Mouse (Mus musculus) kidney, adult 2 months (tissue): ENCODE measurements around the gene Nhs.

ENCODE experiments used
- CTCF ChIP-seq: fragments of 200-500 bp; conservative IDR thresholded peaks from 2 replicates; pipeline ENCODE4 v1.5.1; 2011; ENCODE audit warnings: low read depth, mild to moderate bottlenecking, control low read depth, low read length, moderate library complexity, mixed read lengths; ENCODE audit not compliant: insufficient read depth, insufficient read length
- POLR2A ChIP-seq: fragments of 200-500 bp; IDR thresholded peaks from one replicate; pipeline ENCODE4 v1.6.1; 2011; ENCODE audit warnings: low read depth, low read length, control low read depth

GRCm38 (mm10) chrX:161997170-161997795 lies 162.2 kb downstream of the Nhs start:
- TF ChIP-seq POLR2A, result no peak
- TF ChIP-seq CTCF, result no peak
